Mouse (Mus musculus): ENCODE results near the gene Madcam1. TPM values are rescaled to one million over a fixed set of nuclear protein-coding genes. Genes with fewer than 3 reads are reported as not detected.
A peak's percentile ranks its signal among the peaks of the same experiment; 100 is the strongest.

The Madcam1 gene
- polyA plus RNA-seq, 1 experiment from 2014 or later: 1.4 TPM

- no peak overlapping the region for H3K27ac ChIP-seq (ENCODE audit: low read depth, low read length)
- 0 out of 2 replicates have a peak overlapping the region, but pooled peaks have one; percentile 17 for H3K4me2 ChIP-seq
- ATAC-seq (replicated peaks; ENCODE audit: low FRiP score): no peak
- 67% methylated on average over 6 of the region's 6 CpGs for WGBS
- H3K9ac ChIP-seq (ENCODE audit: low read depth, low read length): no peak overlapping the region
- H3K4me3 ChIP-seq (ENCODE audit: low read depth, low read length): no peak overlapping the region
- peaks cover 10% of the 10 kb centered on the region for H3K4me1 ChIP-seq (replicated peaks; ENCODE audit: control insufficient read depth, insufficient read depth, low read length)
- no peaks in the 10 kb centered on the region for H3K9me3 ChIP-seq (ENCODE audit: control insufficient read depth, low read length)
- no peaks in the 10 kb centered on the region for H3K27me3 ChIP-seq (replicated peaks; ENCODE audit: control insufficient read depth, insufficient read depth, low read length)
- no peak for DNase-seq (ENCODE audit: low spot score)
- H3K36me3 ChIP-seq (ENCODE audit: control insufficient read depth, insufficient read depth, low read length): peaks cover 2% of the 10 kb centered on the region; the same call in 1 of the 2 replicates
Measured at GRCm38 (mm10) chr10:79671396-79672087, 7.2 kb downstream of the Madcam1 start.

GRCm38 (mm10) chr10:79672088-79672455, 7.7 kb downstream of the Madcam1 start:
- peaks cover 2% of the 10 kb centered on the region; the same call in 1 of the 2 replicates for H3K36me3 ChIP-seq (ENCODE audit: control insufficient read depth, insufficient read depth, low read length)
- 65% methylated on average over 3 of the region's 3 CpGs for WGBS
- no peaks in the 10 kb centered on the region for H3K9me3 ChIP-seq (ENCODE audit: control insufficient read depth, low read length)
- no peak for DNase-seq (ENCODE audit: low spot score)
- H3K27me3 ChIP-seq (replicated peaks; ENCODE audit: control insufficient read depth, insufficient read depth, low read length): no peaks in the 10 kb centered on the region
- no peak overlapping the region for H3K9ac ChIP-seq (ENCODE audit: low read depth, low read length)
- peaks cover 10% of the 10 kb centered on the region for H3K4me1 ChIP-seq (replicated peaks; ENCODE audit: control insufficient read depth, insufficient read depth, low read length)
- ATAC-seq (replicated peaks; ENCODE audit: low FRiP score): no peak
- H3K4me3 ChIP-seq (ENCODE audit: low read depth, low read length): no peak overlapping the region
- H3K27ac ChIP-seq (ENCODE audit: low read depth, low read length): no peak overlapping the region
- H3K4me2 ChIP-seq: no peak overlapping the region

GRCm38 (mm10) chr10:79673054-79673453, 8.7 kb downstream of the Madcam1 start:
- DNase-seq (ENCODE audit: low spot score) (no peak), ATAC-seq (replicated peaks; ENCODE audit: low FRiP score) (no peak)
- Histone ChIP-seq H3K9me3 (ENCODE audit: control insufficient read depth, low read length) (no peaks in the 10 kb centered on the region), H3K9ac (ENCODE audit: low read depth, low read length) (no peak overlapping the region), H3K36me3 (ENCODE audit: control insufficient read depth, insufficient read depth, low read length) (peaks cover 2% of the 10 kb centered on the region; the same call in 1 of the 2 replicates), H3K27ac (ENCODE audit: low read depth, low read length) (no peak overlapping the region), H3K4me3 (ENCODE audit: low read depth, low read length) (no peak overlapping the region), H3K4me2 (no peak overlapping the region), H3K4me1 (replicated peaks; ENCODE audit: control insufficient read depth, insufficient read depth, low read length) (peaks cover 10% of the 10 kb centered on the region), H3K27me3 (replicated peaks; ENCODE audit: control insufficient read depth, insufficient read depth, low read length) (no peaks in the 10 kb centered on the region)
- WGBS: 89% methylated on average over 3 of the region's 3 CpGs

- H3K4me3 ChIP-seq (ENCODE audit: low read depth, low read length): no peak overlapping the region
- no peak overlapping the region for H3K4me2 ChIP-seq
- H3K9me3 ChIP-seq (ENCODE audit: control insufficient read depth, low read length): no peaks in the 10 kb centered on the region
- H3K36me3 ChIP-seq (ENCODE audit: control insufficient read depth, insufficient read depth, low read length): peaks cover 2% of the 10 kb centered on the region; the same call in 1 of the 2 replicates
- 56% methylated on average over 44 of the region's 44 CpGs for WGBS
- no peak overlapping the region for H3K27ac ChIP-seq (ENCODE audit: low read depth, low read length)
- H3K27me3 ChIP-seq (replicated peaks; ENCODE audit: control insufficient read depth, insufficient read depth, low read length): no peaks in the 10 kb centered on the region
- no peak for DNase-seq (ENCODE audit: low spot score)
- no peak overlapping the region for H3K9ac ChIP-seq (ENCODE audit: low read depth, low read length)
- peaks cover 7% of the 10 kb centered on the region for H3K4me1 ChIP-seq (replicated peaks; ENCODE audit: control insufficient read depth, insufficient read depth, low read length)
- no peak for ATAC-seq (replicated peaks; ENCODE audit: low FRiP score)
Measured at GRCm38 (mm10) chr10:79675346-79676035, 11.1 kb downstream of the Madcam1 start.

GRCm38 (mm10) chr10:79680606-79681495, 16.5 kb downstream of the Madcam1 start:
- DNase-seq (ENCODE audit: low spot score): no peak
- peak; percentile 8 for ATAC-seq (replicated peaks; ENCODE audit: low FRiP score)
- Histone ChIP-seq H3K4me1 (replicated peaks; ENCODE audit: control insufficient read depth, insufficient read depth, low read length) (peaks cover 24% of the 10 kb centered on the region), H3K4me2 (peak overlapping the region; percentile 78), H3K27me3 (replicated peaks; ENCODE audit: control insufficient read depth, insufficient read depth, low read length) (no peaks in the 10 kb centered on the region), H3K36me3 (ENCODE audit: control insufficient read depth, insufficient read depth, low read length) (peaks cover 18% of the 10 kb centered on the region), H3K27ac (ENCODE audit: low read depth, low read length) (peak overlapping the region; percentile 87; the same call in 1 of the 2 replicates), H3K9me3 (ENCODE audit: control insufficient read depth, low read length) (no peaks in the 10 kb centered on the region), H3K9ac (ENCODE audit: low read depth, low read length) (peak overlapping the region; percentile 87), H3K4me3 (ENCODE audit: low read depth, low read length) (peak overlapping the region; percentile 91)
- WGBS: 28% methylated on average over 11 of the region's 11 CpGs

GRCm38 (mm10) chr10:79681591-79682245, 17.4 kb downstream of the Madcam1 start, which contains the start of gene Cdc34:
Gene Cdc34, plus strand, starts transcription at chr10:79682195.
- Histone ChIP-seq H3K4me2 (peak within 1 kb of the TSS; percentile 97), H3K36me3 (ENCODE audit: control insufficient read depth, insufficient read depth, low read length) (peaks cover 24% of the 10 kb centered on the region), H3K27ac (ENCODE audit: low read depth, low read length) (peak within 1 kb of the TSS; percentile 87), H3K9me3 (ENCODE audit: control insufficient read depth, low read length) (no peaks in the 10 kb centered on the region), H3K27me3 (replicated peaks; ENCODE audit: control insufficient read depth, insufficient read depth, low read length) (no peaks in the 10 kb centered on the region), H3K9ac (ENCODE audit: low read depth, low read length) (peak within 1 kb of the TSS; percentile 87), H3K4me3 (ENCODE audit: low read depth, low read length) (peak within 1 kb of the TSS; percentile 91), H3K4me1 (replicated peaks; ENCODE audit: control insufficient read depth, insufficient read depth, low read length) (peaks cover 24% of the 10 kb centered on the region)
- under 1% methylated on average over 79 of the region's 84 CpGs for WGBS
- DNase-seq (ENCODE audit: low spot score): peak; percentile 98
- ATAC-seq (replicated peaks; ENCODE audit: low FRiP score): peak; percentile 92

- ATAC-seq (replicated peaks; ENCODE audit: low FRiP score): peak; percentile 3; the same call in 1 of the 2 replicates
- no peak for DNase-seq (ENCODE audit: low spot score)
Measured at GRCm38 (mm10) chr10:79682551-79682915, 18.2 kb downstream of the Madcam1 start.

More at GRCm38 (mm10) chr10:79682551-79682915, 18.2 kb downstream of the Madcam1 start:
- Histone ChIP-seq H3K27ac (ENCODE audit: low read depth, low read length) (peak overlapping the region; percentile 87), H3K9me3 (ENCODE audit: control insufficient read depth, low read length) (no peaks in the 10 kb centered on the region), H3K4me1 (replicated peaks; ENCODE audit: control insufficient read depth, insufficient read depth, low read length) (peaks cover 24% of the 10 kb centered on the region), H3K36me3 (ENCODE audit: control insufficient read depth, insufficient read depth, low read length) (peaks cover 33% of the 10 kb centered on the region), H3K4me3 (ENCODE audit: low read depth, low read length) (peak overlapping the region; percentile 91), H3K9ac (ENCODE audit: low read depth, low read length) (peak overlapping the region; percentile 87), H3K27me3 (replicated peaks; ENCODE audit: control insufficient read depth, insufficient read depth, low read length) (no peaks in the 10 kb centered on the region), H3K4me2 (peak overlapping the region; percentile 97)
- 0% methylated on average over 10 of the region's 10 CpGs for WGBS

Measured in liver, embryonic 11.5 days (tissue).